Mouse (Mus musculus): Measurements from ENCODE around the gene Tomm40.
"Not testable (repeated sequence)": the region's sequence is repeated elsewhere in the genome, so short reads cannot be mapped to it uniquely, and the experiment has no call there.

The Tomm40 gene

DNA sequence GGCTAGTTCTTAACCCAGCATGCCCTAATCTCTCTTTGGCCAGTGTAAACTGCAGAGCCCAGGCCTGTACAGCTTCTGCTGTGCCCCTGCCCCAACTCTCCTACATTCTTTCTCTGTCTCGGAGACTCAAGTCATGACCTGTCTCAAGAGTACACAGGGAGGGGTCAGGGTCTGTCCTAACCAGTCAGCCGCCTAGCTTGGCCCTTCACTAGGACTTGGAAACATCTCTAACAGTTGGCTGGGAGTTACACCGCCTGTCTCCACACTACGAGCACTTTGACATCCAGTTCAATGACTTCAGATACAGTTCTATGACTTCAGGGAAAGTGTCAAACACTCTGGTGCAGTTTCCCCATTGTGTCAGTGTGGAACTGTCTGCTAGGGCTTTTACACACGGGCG lies 23.8 kb downstream of the Tomm40 start:
- intact Hi-C loops (cut with DNase I), result no loop called here

- intact Hi-C loops (cut with DNase I), result no loop called here
Observed at GRCm38 (mm10) chr7:19690845-19691244, 24.4 kb downstream of the Tomm40 start.

DNA sequence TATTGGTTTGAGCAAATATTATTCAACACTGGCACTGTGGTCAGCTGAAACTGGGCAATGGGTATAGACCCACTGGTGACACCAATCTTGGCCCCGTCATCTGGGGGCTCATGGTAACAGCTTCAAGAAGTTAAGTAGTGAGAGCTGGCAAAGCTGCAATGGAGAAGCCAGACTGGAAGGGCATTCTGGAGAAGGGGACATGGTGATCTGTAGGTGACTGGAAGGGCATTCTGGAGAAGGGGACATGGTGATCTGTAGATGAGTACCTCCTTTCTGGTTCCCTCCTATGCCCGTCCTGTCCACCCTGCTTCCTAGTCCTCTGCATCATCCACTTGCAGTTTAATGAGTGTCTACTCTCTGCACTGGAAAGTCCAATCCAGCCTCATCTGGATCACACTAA lies 26.6 kb downstream of the Tomm40 start:
- intact Hi-C loops (cut with DNase I), result no loop called here

GRCm38 (mm10) chr7:19688101-19688500 lies 27.1 kb downstream of the Tomm40 start:
- intact Hi-C loops (cut with DNase I), result no loop called here

- intact Hi-C loops (cut with DNase I), result not testable (repeated sequence)
Observed at GRCm38 (mm10) chr7:19686927-19687583, 28.2 kb downstream of the Tomm40 start.

GRCm38 (mm10) chr7:19686521-19686920 lies 28.7 kb downstream of the Tomm40 start:
- intact Hi-C loops (cut with DNase I), result no loop called here

GRCm38 (mm10) chr7:19685374-19685773 lies 29.9 kb downstream of the Tomm40 start:
- intact Hi-C loops (cut with DNase I), result no loop called here

- intact Hi-C loops (cut with DNase I), result no loop called here
Observed at GRCm38 (mm10) chr7:19683771-19684201, 31.5 kb downstream of the Tomm40 start.

DNA sequence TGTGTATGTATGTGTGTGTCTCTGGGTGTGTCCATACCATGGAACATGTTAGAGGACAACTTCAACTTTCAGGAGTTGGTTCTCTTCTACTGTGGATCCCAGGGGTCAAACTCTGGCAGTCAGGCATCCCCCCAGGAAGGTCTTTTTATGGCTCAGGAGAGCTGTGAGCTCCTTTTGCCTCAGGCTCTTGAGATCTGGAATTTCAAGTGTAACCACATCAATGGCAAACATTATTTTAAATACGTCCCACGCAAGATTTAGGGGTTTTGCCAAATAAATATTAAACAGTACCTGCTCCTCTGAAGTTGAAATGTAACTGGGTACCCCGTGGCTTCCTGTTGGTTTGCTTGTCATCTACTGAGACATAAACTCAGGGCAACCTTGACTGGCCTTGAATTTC lies 32.3 kb downstream of the Tomm40 start:
- intact Hi-C loops (cut with DNase I), result no loop called here

DNA sequence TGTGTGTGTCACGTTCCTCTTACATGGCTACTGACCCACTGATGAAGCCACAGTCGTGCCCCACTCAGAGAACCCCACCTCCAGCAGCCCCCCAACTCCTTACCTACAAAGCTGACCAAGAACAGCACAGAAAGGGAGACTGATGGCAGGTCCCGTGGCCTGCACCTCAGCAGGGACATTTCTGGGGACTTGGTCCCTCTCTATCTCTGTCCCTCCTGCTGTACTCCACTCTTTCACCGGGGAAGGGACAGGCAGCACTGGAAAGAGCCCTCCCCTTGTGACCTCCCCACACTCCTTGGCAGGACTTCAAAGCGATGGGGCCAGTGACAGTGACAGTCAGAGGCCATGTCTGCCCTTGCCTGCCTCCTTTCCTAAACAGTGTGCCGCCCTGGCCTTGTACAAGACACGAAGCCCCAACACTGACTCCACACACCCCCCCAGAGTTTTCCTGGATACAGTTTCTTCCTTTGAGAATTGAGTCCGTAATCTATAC lies 34.0 kb downstream of the Tomm40 start, which contains the start of the genes Gm44805 and Apoc4:
Gm44805 (minus strand) TSS at position 222 of the 493 bp plus-strand sequence.
Apoc4 (minus strand) TSS at position 278 of the 493 bp plus-strand sequence.
- intact Hi-C loops (cut with DNase I), result no loop called here

- intact Hi-C loops (cut with DNase I), result no loop called here
Observed at GRCm38 (mm10) chr7:19680702-19681101, 34.5 kb downstream of the Tomm40 start.

DNA sequence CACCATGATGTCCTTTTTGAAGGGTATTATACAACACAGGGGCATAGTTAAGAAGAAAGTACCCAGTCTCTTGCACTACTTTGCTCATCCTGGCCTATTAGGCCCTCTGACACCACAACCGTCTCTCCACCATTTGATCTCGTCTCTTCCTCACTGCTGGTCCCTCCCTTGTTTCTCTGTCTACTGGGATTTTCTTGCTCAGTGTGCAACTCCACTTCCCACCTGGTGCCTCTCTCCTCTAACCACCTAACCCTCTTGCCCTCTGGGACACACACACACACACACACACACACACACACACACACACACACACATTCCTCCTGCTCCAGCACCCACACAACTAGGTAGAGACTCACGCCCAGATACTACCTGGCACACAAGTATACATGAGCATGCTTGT lies 36.3 kb downstream of the Tomm40 start:
- intact Hi-C loops (cut with DNase I), result no loop called here

GRCm38 (mm10) chr7:19677872-19678271 lies 37.4 kb downstream of the Tomm40 start, which contains the start of gene Apoc2:
Gene Apoc2, minus strand, starts transcription at chr7:19677941.
- intact Hi-C loops (cut with DNase I), result no loop called here

- intact Hi-C loops (cut with DNase I), result no loop called here
Observed at GRCm38 (mm10) chr7:19676662-19677061, 38.6 kb downstream of the Tomm40 start.

GRCm38 (mm10) chr7:19675824-19676223 lies 39.4 kb downstream of the Tomm40 start:
- intact Hi-C loops (cut with DNase I), result no loop called here

GRCm38 (mm10) chr7:19673083-19673699 lies 42.0 kb downstream of the Tomm40 start:
- intact Hi-C loops (cut with DNase I), result no loop called here

GRCm38 (mm10) chr7:19671511-19671910 lies 43.7 kb downstream of the Tomm40 start:
- intact Hi-C loops (cut with DNase I), result no loop called here

GRCm38 (mm10) chr7:19668947-19669721 lies 46.1 kb downstream of the Tomm40 start:
- intact Hi-C loops (cut with DNase I), result loop anchor here (1.0 to 5.0 kb wide), 2 partner anchors 28 to 43 kb away; no protein-coding TSS in a partner anchor

GRCm38 (mm10) chr7:19667434-19667833 lies 47.8 kb downstream of the Tomm40 start:
- intact Hi-C loops (cut with DNase I), result loop anchor here (5.0 kb wide), 1 partner anchor 45 kb away; no protein-coding TSS in a partner anchor

GRCm38 (mm10) chr7:19666750-19667149 lies 48.5 kb downstream of the Tomm40 start:
- intact Hi-C loops (cut with DNase I), result loop anchor here (5.0 kb wide), 1 partner anchor 46 kb away; no protein-coding TSS in a partner anchor

All from adrenal gland (tissue).